17 mouse cellular contexts compared by ENCODE assay signal in genomic region chr11:69939181-69939580, GRCm38 (mm10). TPM values are rescaled to one million over a fixed set of nuclear protein-coding genes. Genes with fewer than 3 reads are reported as not detected.
DNase-seq lines count a peak whose midpoint lies in the region; TF ChIP-seq lines count a peak whose summit lies in the region.
"Had no signal": no experiment of that assay in that cellular context is flagged by ENCODE, and none has a peak within 500 bp of the region (broad histone marks: within the 10 kb centered on the region; RNA-seq: fewer than 3 reads in every experiment).

No protein-coding gene starts in this region.

- peak; percentile 5; the same call in 1 of the 2 replicates for TF ChIP-seq POLR2A in heart, adult 2 months (IDR thresholded peaks at IDR 0.05; ENCODE audit: insufficient read depth, low read depth, low read length)

- peak overlapping the region; percentile 71 for H3K27ac ChIP-seq in heart, adult 2 months
- H3K27ac ChIP-seq in brown adipose tissue, adult 24 weeks (replicated peaks; ENCODE audit: low read depth, low read length): peak overlapping the region; percentile 72
- H3K27ac ChIP-seq: embryonic facial prominence, embryonic 10.5 days; forebrain, embryonic 13.5 days; hindbrain, embryonic 13.5 days; hindbrain, postnatal 0 days had no signal

- no peak overlapping the region for H3K9ac ChIP-seq in heart, adult 2 months (ENCODE audit: low read depth, low read length)
- H3K9ac ChIP-seq: forebrain, embryonic 13.5 days; forebrain, postnatal 0 days had no signal

- no peak for TF ChIP-seq EP300 in heart, adult 2 months (IDR thresholded peaks at IDR 0.05; ENCODE audit: insufficient read depth, low read depth, low read length)

- peaks cover 11% of the 10 kb centered on the region for H3K4me1 ChIP-seq in heart, adult 2 months (ENCODE audit: control insufficient read depth, insufficient read depth, low read length)
- peaks cover 12% of the 10 kb centered on the region for H3K4me1 ChIP-seq in brown adipose tissue, adult 24 weeks (ENCODE audit: control insufficient read depth, insufficient read depth, insufficient read length, low read length)

- H3K79me2 ChIP-seq in heart, adult 2 months (replicated peaks; ENCODE audit: control insufficient read depth, insufficient read depth, low read length): no peaks in the 10 kb centered on the region

- intact Hi-C loops in gastrocnemius, postnatal 36 days (cut with DNase I): no loop called here
- intact Hi-C loops in heart, adult 2 months (cut with DNase I): no loop called here

- no peak for TF ChIP-seq CTCF in heart, adult 2 months (IDR thresholded peaks at IDR 0.05)

- WGBS in heart, adult 2 months: 49% methylated on average over 5 of the region's 5 CpGs

- H3K4me3 ChIP-seq in heart, adult 2 months: no peak overlapping the region
- no peak overlapping the region for H3K4me3 ChIP-seq in brown adipose tissue, adult 24 weeks (ENCODE audit: insufficient read depth, low read depth, low read length)
- H3K4me3 ChIP-seq: embryonic facial prominence, embryonic 10.5 days; forebrain, embryonic 13.5 days; hindbrain, embryonic 13.5 days had no signal

- peaks cover 1% of the 10 kb centered on the region; the same call in 1 of the 2 replicates for H3K36me3 ChIP-seq in heart, adult 2 months (ENCODE audit: control insufficient read depth, insufficient read depth, low read length)
- H3K36me3 ChIP-seq: hindbrain, embryonic 13.5 days had no signal

- H3K27me3 ChIP-seq in heart, adult 2 months (ENCODE audit: control insufficient read depth, insufficient read depth, low read length): no peaks in the 10 kb centered on the region

- peak; percentile 30 for DNase-seq in gastrocnemius, adult 18-20 months (ENCODE audit: low spot score)
- DNase-seq in gastrocnemius, postnatal 36 days: no peak
- no peak for DNase-seq in heart, adult 2 months
- no peak for DNase-seq in heart, adult 9 months (ENCODE audit: low spot score in 2 of 2)
- peak; percentile 67 for DNase-seq in adipocyte (ENCODE audit: low spot score)
- DNase-seq: cerebellum, adult 18-20 months; cerebellum, adult 9-11 months; cerebellum, postnatal 36 days; forebrain, postnatal 0 days; gastrocnemius, postnatal 10 days; heart, postnatal 10 days had no signal

RNA-seq across cellular contexts. Expression of gene Ybx2, which starts 3.6 kb away (rescaled TPM):
- total RNA-seq in gastrocnemius, adult 18-20 months (2021): 10 to 100 TPM in 1 of 2 experiments, 1 to 10 TPM in 1; 9.3 to 11.4 TPM
- 10 to 100 TPM in 1 of 2 experiments, 1 to 10 TPM in 1; 5.4 to 10.6 TPM for total RNA-seq in gastrocnemius, postnatal 36 days (2021)
- total RNA-seq in heart, adult 2 months (2021): 10 to 100 TPM; 16.7 to 22.6 TPM
- 64.2 and 66.2 TPM in 2 replicates for polyA plus RNA-seq in heart, adult 2 months (2012; rRNA removed)
- 37.9 and 76.4 TPM in 2 replicates for polyA plus RNA-seq in brown adipose tissue, adult 24 weeks (2012; ENCODE audit: insufficient read depth, insufficient read length, missing spikeins)

RNA-seq across cellular contexts. Expression of gene Slc2a4, which starts 8.8 kb away (rescaled TPM):
- 100 to 1,000 TPM; 424 to 439 TPM for total RNA-seq in gastrocnemius, adult 18-20 months (2021)
- 100 to 1,000 TPM; 382 to 407 TPM for total RNA-seq in gastrocnemius, postnatal 36 days (2021)
- total RNA-seq in heart, adult 2 months (2021): 100 to 1,000 TPM; 363 to 456 TPM
- 516 and 737 TPM in 2 replicates for polyA plus RNA-seq in heart, adult 2 months (2012; rRNA removed)
- 466 and 489 TPM in 2 replicates for polyA plus RNA-seq in brown adipose tissue, adult 24 weeks (2012; ENCODE audit: insufficient read depth, insufficient read length, missing spikeins)
- total RNA-seq: hematopoietic stem cell, adult 5-6 weeks had no signal

RNA-seq across cellular contexts. Expression of gene Eif5a, which starts 17.4 kb away (rescaled TPM):
- 100 to 1,000 TPM; 408 to 425 TPM for total RNA-seq in gastrocnemius, adult 18-20 months (2021)
- total RNA-seq in gastrocnemius, postnatal 36 days (2021): 100 to 1,000 TPM; 402 to 432 TPM
- 100 to 1,000 TPM; 397 to 444 TPM for total RNA-seq in heart, adult 2 months (2021)
- 360 and 540 TPM in 2 replicates for polyA plus RNA-seq in heart, adult 2 months (2012; rRNA removed)
- polyA plus RNA-seq in brown adipose tissue, adult 24 weeks (2012; ENCODE audit: insufficient read depth, insufficient read length, missing spikeins): 424 and 439 TPM in 2 replicates

RNA-seq across cellular contexts. Expression of gene Cldn7, which starts 25.4 kb away (rescaled TPM):
- not detected for total RNA-seq in gastrocnemius, adult 18-20 months (2021)
- not detected for total RNA-seq in gastrocnemius, postnatal 36 days (2021)
- total RNA-seq in heart, adult 2 months (2021): not detected
- polyA plus RNA-seq in heart, adult 2 months (2012; rRNA removed): 0.50 and 3.5 TPM in 2 replicates
- not detected in 2 replicates for polyA plus RNA-seq in brown adipose tissue, adult 24 weeks (2012; ENCODE audit: insufficient read depth, insufficient read length, missing spikeins)
- total RNA-seq: forebrain, postnatal 0 days; heart, postnatal 10 days; hindbrain, postnatal 0 days had no signal

RNA-seq across cellular contexts. Expression of gene Gps2, which starts 25.5 kb away (rescaled TPM):
- 10 to 100 TPM; 50.8 to 55.8 TPM for total RNA-seq in gastrocnemius, adult 18-20 months (2021)
- total RNA-seq in gastrocnemius, postnatal 36 days (2021): 10 to 100 TPM; 33.9 to 42.5 TPM
- total RNA-seq in heart, adult 2 months (2021): 10 to 100 TPM; 27.2 to 28.4 TPM
- polyA plus RNA-seq in heart, adult 2 months (2012; rRNA removed): 53.9 and 63.9 TPM in 2 replicates
- polyA plus RNA-seq in brown adipose tissue, adult 24 weeks (2012; ENCODE audit: insufficient read depth, insufficient read length, missing spikeins): 23.6 and 24.3 TPM in 2 replicates

Comparison
In these comparisons a context has a peak if more than half of its experiments do, and no peak if none do; other contexts are left out.
1. DNase-seq: peak in gastrocnemius, adult 18-20 months (single experiment) and adipocyte (single experiment); none in gastrocnemius, postnatal 36 days (0 of 2), heart, adult 2 months (0 of 2) and heart, adult 9 months (0 of 2).